18 mouse cellular contexts compared by ENCODE assay signal in genomic region chr16:21906902-21907301, GRCm38 (mm10).
"Had no signal": no experiment of that assay in that cellular context is flagged by ENCODE, and none has a peak within 500 bp of the region (broad histone marks: within the 10 kb centered on the region; RNA-seq: fewer than 3 reads in every experiment).

No protein-coding gene starts in this region.

- H3K4me3 ChIP-seq: midbrain, embryonic 10.5 days; midbrain, embryonic 12.5 days; midbrain, embryonic 15.5 days; myocyte; neural tube, embryonic 13.5 days; neural tube, embryonic 15.5 days had no signal

- DNase-seq: lung, adult 18-20 months; lung, embryonic 14.5 days; lung, postnatal 10 days; lung, postnatal 4 days; retina, postnatal 1 day; right cerebral cortex, adult 18-20 months; right cerebral cortex, postnatal 25 days; right cerebral cortex, postnatal 4 days; spleen, adult 18-20 months; thymus, adult 18-20 months; thymus, postnatal 14 days; thymus, postnatal 36 days had no signal

- H3K9me3 ChIP-seq: midbrain, embryonic 10.5 days; midbrain, embryonic 12.5 days; midbrain, embryonic 15.5 days; neural tube, embryonic 13.5 days; neural tube, embryonic 15.5 days had no signal

- H3K27ac ChIP-seq: midbrain, embryonic 10.5 days; midbrain, embryonic 12.5 days; midbrain, embryonic 15.5 days; neural tube, embryonic 13.5 days; neural tube, embryonic 15.5 days had no signal

- H3K27me3 ChIP-seq: midbrain, embryonic 12.5 days; midbrain, embryonic 15.5 days; neural tube, embryonic 13.5 days; neural tube, embryonic 15.5 days had no signal

- H3K9ac ChIP-seq: lung, embryonic 14.5 days; midbrain, embryonic 12.5 days; midbrain, embryonic 15.5 days; neural tube, embryonic 13.5 days; neural tube, embryonic 15.5 days had no signal

- ATAC-seq: midbrain, embryonic 15.5 days had no signal

- H3K4me1 ChIP-seq: midbrain, embryonic 12.5 days; midbrain, embryonic 15.5 days; neural tube, embryonic 13.5 days; neural tube, embryonic 15.5 days had no signal

- H3K4me2 ChIP-seq: lung, embryonic 14.5 days; midbrain, embryonic 12.5 days; midbrain, embryonic 15.5 days; neural tube, embryonic 13.5 days; neural tube, embryonic 15.5 days had no signal
